ENCODE assay signal across 20 mouse cellular contexts in genomic region chr7:49582551-49582950, GRCm38 (mm10). TPM values are rescaled to one million over a fixed set of nuclear protein-coding genes. Genes with fewer than 3 reads are reported as not detected.
"Had no signal": no experiment of that assay in that cellular context is flagged by ENCODE, and none has a peak within 500 bp of the region (broad histone marks: within the 10 kb centered on the region; RNA-seq: fewer than 3 reads in every experiment).

No protein-coding gene starts in this region.

- H3K27ac ChIP-seq: hindbrain, embryonic 14.5 days; limb, embryonic 12.5 days; liver, embryonic 14.5 days; macrophage; midbrain, embryonic 13.5 days had no signal

- H3K9ac ChIP-seq: hindbrain, embryonic 14.5 days; limb, embryonic 12.5 days; liver, embryonic 14.5 days; midbrain, embryonic 13.5 days had no signal

- H3K4me3 ChIP-seq: limb, embryonic 12.5 days; midbrain, embryonic 13.5 days had no signal

- DNase-seq: kidney, postnatal 25 days; layer of hippocampus, adult 9-11 months; layer of hippocampus, postnatal 36 days; liver; retina, postnatal 1 day; right cerebral cortex, postnatal 4 days; spleen, adult 18-20 months; thymus, adult 18-20 months; thymus, postnatal 14 days had no signal

- ATAC-seq: intestine, postnatal 0 days had no signal

- H3K4me2 ChIP-seq: hindbrain, embryonic 14.5 days; limb, embryonic 12.5 days; midbrain, embryonic 13.5 days had no signal

- H3K27me3 ChIP-seq: limb, embryonic 12.5 days; midbrain, embryonic 13.5 days had no signal

- H3K4me1 ChIP-seq: limb, embryonic 12.5 days; midbrain, embryonic 13.5 days had no signal

- H3K9me3 ChIP-seq: limb, embryonic 12.5 days; midbrain, embryonic 13.5 days had no signal

RNA-seq across cellular contexts. Expression of gene Dbx1, which starts 54.1 kb away (rescaled TPM):
- total RNA-seq: layer of hippocampus, adult 18-20 months; layer of hippocampus, postnatal 36 days; left cerebral cortex, adult 8-10 months; left cerebral cortex, postnatal 25 days had no signal
- polyA plus RNA-seq: intestine, postnatal 0 days; kidney, embryonic 14.5 days; liver, embryonic 14.5 days; macrophage; stomach, embryonic 14.5 days had no signal
